Mouse (Mus musculus): ENCODE measurements around the gene Gbp4.
"Not testable (repeated sequence)": the region's sequence is repeated elsewhere in the genome, so short reads cannot be mapped to it uniquely, and the experiment has no call there.

Gbp4 gene

GRCm38 (mm10) chr5:105139409-105140088 lies at the start of gene Gbp4, which contains the start of the genes Gbp9 and Gbp8:
TSS of gene Gbp4 (minus strand) at chr5:105139586.
TSS of gene Gbp9 (minus strand) at chr5:105139539.
TSS of gene Gbp8 (minus strand) at chr5:105139540.
- not testable (repeated sequence) for DNase-seq (ENCODE audit: low spot score)

GRCm38 (mm10) chr5:105181446-105181845 lies 42.1 kb upstream of the Gbp4 start:
- DNase-seq (ENCODE audit: low spot score), result no peak

GRCm38 (mm10) chr5:105156582-105156981 lies 17.2 kb upstream of the Gbp4 start:
- DNase-seq (ENCODE audit: low spot score), result no peak

- DNase-seq (ENCODE audit: low spot score), result no peak
These were observed 14.7 kb upstream of the Gbp4 start for GRCm38 (mm10) chr5:105154049-105154448.

- DNase-seq (ENCODE audit: low spot score), result not testable (repeated sequence)
These were observed 8.7 kb upstream of the Gbp4 start for GRCm38 (mm10) chr5:105148062-105148461.

GRCm38 (mm10) chr5:105146447-105146846 lies 7.1 kb upstream of the Gbp4 start:
- DNase-seq (ENCODE audit: low spot score), result no peak

GRCm38 (mm10) chr5:105145731-105146130 lies 6.3 kb upstream of the Gbp4 start:
- DNase-seq (ENCODE audit: low spot score), result not testable (repeated sequence)

- not testable (repeated sequence) for DNase-seq (ENCODE audit: low spot score)
These were observed 864 bp upstream of the Gbp4 start for GRCm38 (mm10) chr5:105140089-105140810.

GRCm38 (mm10) chr5:105138906-105139305 lies 480 bp downstream of the Gbp4 start:
- DNase-seq (ENCODE audit: low spot score), result peak; percentile 13

- DNase-seq (ENCODE audit: low spot score), result not testable (repeated sequence)
These were observed 2.6 kb downstream of the Gbp4 start for GRCm38 (mm10) chr5:105136706-105137304.

GRCm38 (mm10) chr5:105121731-105122130 lies 17.7 kb downstream of the Gbp4 start:
- not testable (repeated sequence) for DNase-seq (ENCODE audit: low spot score)

GRCm38 (mm10) chr5:105115740-105116139 lies 23.6 kb downstream of the Gbp4 start:
- no peak for DNase-seq (ENCODE audit: low spot score)

- DNase-seq (ENCODE audit: low spot score), result no peak
These were observed 24.7 kb downstream of the Gbp4 start for GRCm38 (mm10) chr5:105114696-105115095.

- DNase-seq (ENCODE audit: low spot score), result no peak
These were observed 25.7 kb downstream of the Gbp4 start for GRCm38 (mm10) chr5:105113656-105114055.

GRCm38 (mm10) chr5:105110271-105110852 lies 29.0 kb downstream of the Gbp4 start:
- DNase-seq (ENCODE audit: low spot score), result peak; percentile 11

- DNase-seq (ENCODE audit: low spot score), result peak; percentile 14
These were observed 29.6 kb downstream of the Gbp4 start for GRCm38 (mm10) chr5:105109775-105110174.

- DNase-seq (ENCODE audit: low spot score), result not testable (repeated sequence)
These were observed 33.7 kb downstream of the Gbp4 start for GRCm38 (mm10) chr5:105105689-105106088.

- no peak for DNase-seq (ENCODE audit: low spot score)
These were observed 57.5 kb downstream of the Gbp4 start for GRCm38 (mm10) chr5:105081900-105082299.

- not testable (repeated sequence) for DNase-seq (ENCODE audit: low spot score)
These were observed 71.0 kb downstream of the Gbp4 start for GRCm38 (mm10) chr5:105068356-105068755.
